13 mouse cellular contexts compared by ENCODE assay signal in genomic region chr9:85090297-85090696, GRCm38 (mm10).
DNase-seq lines count a peak whose midpoint lies in the region; ATAC-seq lines count a peak whose summit lies in the region.
"Had no signal": no experiment of that assay in that cellular context is flagged by ENCODE, and none has a peak within 500 bp of the region (broad histone marks: within the 10 kb centered on the region; RNA-seq: fewer than 3 reads in every experiment).

No protein-coding gene starts in this region.

- H3K4me1 ChIP-seq in midbrain, embryonic 15.5 days, result no peaks in the 10 kb centered on the region
- H3K4me1 ChIP-seq: forebrain, embryonic 12.5 days; midbrain, embryonic 13.5 days had no signal

- no peaks in the 10 kb centered on the region for H3K27me3 ChIP-seq in midbrain, embryonic 15.5 days (replicated peaks)
- H3K27me3 ChIP-seq: forebrain, embryonic 12.5 days; midbrain, embryonic 13.5 days had no signal

- no peak for ATAC-seq in midbrain, embryonic 15.5 days (replicated peaks)
- ATAC-seq: activated CD4-positive, CD25-positive, alpha-beta regulatory T cell, adult 4 months; intestine, postnatal 0 days; midbrain, embryonic 13.5 days had no signal

- H3K4me3 ChIP-seq in midbrain, embryonic 15.5 days, result no peak overlapping the region
- H3K4me3 ChIP-seq: forebrain, embryonic 12.5 days; midbrain, embryonic 13.5 days had no signal

- no peak overlapping the region for H3K9ac ChIP-seq in midbrain, embryonic 15.5 days
- H3K9ac ChIP-seq: forebrain, embryonic 12.5 days; midbrain, embryonic 13.5 days had no signal

- no peaks in the 10 kb centered on the region for H3K36me3 ChIP-seq in midbrain, embryonic 15.5 days (replicated peaks)
- H3K36me3 ChIP-seq: forebrain, embryonic 12.5 days; midbrain, embryonic 13.5 days had no signal

- 90% methylated on average over 10 of the region's 10 CpGs for WGBS in midbrain, embryonic 15.5 days

- no peaks in the 10 kb centered on the region for H3K9me3 ChIP-seq in midbrain, embryonic 15.5 days
- H3K9me3 ChIP-seq: forebrain, embryonic 12.5 days; midbrain, embryonic 13.5 days had no signal

- H3K27ac ChIP-seq in midbrain, embryonic 15.5 days, result no peak overlapping the region
- H3K27ac ChIP-seq: forebrain, embryonic 12.5 days; midbrain, embryonic 13.5 days had no signal

- no peak overlapping the region for H3K4me2 ChIP-seq in midbrain, embryonic 15.5 days
- H3K4me2 ChIP-seq: forebrain, embryonic 12.5 days; midbrain, embryonic 13.5 days had no signal

- peak; percentile 10 for DNase-seq in lung, postnatal 14 days
- no peak for DNase-seq in lung, postnatal 36 days
- peak; percentile 42 to 49 for DNase-seq in heart, adult 18-20 months
- peak; percentile 42 for DNase-seq in layer of hippocampus, adult 9-11 months
- peak; percentile 17 for DNase-seq in right cerebral cortex, postnatal 4 days
- no peak for DNase-seq in neural tube, embryonic 10.5 days (ENCODE audit: extremely low spot score, low spot score)
- no peak for DNase-seq in urinary bladder, postnatal 10 days (ENCODE audit: low spot score)
- DNase-seq: liver had no signal

Comparison
In these comparisons a context has a peak if more than half of its experiments do, and no peak if none do; other contexts are left out.
1. DNase-seq: peak in lung, postnatal 14 days (single experiment), heart, adult 18-20 months (2 of 2), layer of hippocampus, adult 9-11 months (single experiment) and right cerebral cortex, postnatal 4 days (single experiment); none in lung, postnatal 36 days (single experiment), neural tube, embryonic 10.5 days (single experiment) and urinary bladder, postnatal 10 days (single experiment).